Mouse (Mus musculus) midbrain, embryonic 13.5 days (tissue): ENCODE results near the gene Bicd2. TPM values are rescaled to one million over a fixed set of nuclear protein-coding genes. Genes with fewer than 3 reads are reported as not detected.

Source experiments
- ATAC-seq: fragments of 200-750 bp; cut with Nextera tagmentation; 2 replicates; pipeline ENCODE4 v1.8.0; 2017; ENCODE audit warnings: mild to moderate bottlenecking, moderate TSS enrichment, moderate library complexity
- H3K27ac ChIP-seq: fragments of 300-500 bp; sonication (generic); 2 replicates; pipeline ENCODE4 v1.5.1; 2015; ENCODE audit warnings: inconsistent platforms, mild to moderate bottlenecking, moderate library complexity
- H3K27me3 ChIP-seq: fragments of 300-500 bp; sonication (generic); 2 replicates; pipeline ENCODE4 v1.6.1; 2015; ENCODE audit warnings: mild to moderate bottlenecking, inconsistent platforms
- H3K36me3 ChIP-seq: fragments of 300-500 bp; sonication (generic); 2 replicates; pipeline ENCODE4 v1.6.1; 2015; ENCODE audit warnings: mild to moderate bottlenecking, inconsistent platforms
- H3K4me1 ChIP-seq: fragments of 300-500 bp; sonication (generic); replicated peaks from 2 replicates; pipeline ENCODE4 v1.6.1; 2015; ENCODE audit warnings: inconsistent platforms
- H3K4me2 ChIP-seq: fragments of 300-500 bp; sonication (generic); replicated peaks from 2 replicates; pipeline ENCODE4 v1.6.1; 2015; ENCODE audit warnings: moderate library complexity, mild to moderate bottlenecking, inconsistent platforms
- H3K4me3 ChIP-seq: fragments of 300-500 bp; sonication (generic); replicated peaks from 2 replicates; pipeline ENCODE4 v1.5.1; 2015; ENCODE audit warnings: mild to moderate bottlenecking, inconsistent platforms
- H3K9ac ChIP-seq: fragments of 300-500 bp; sonication (generic); replicated peaks from 2 replicates; pipeline ENCODE4 v1.6.1; 2015; ENCODE audit warnings: mild to moderate bottlenecking, inconsistent platforms
- H3K9me3 ChIP-seq: fragments of 300-500 bp; sonication (generic); 2 replicates; pipeline ENCODE4 v1.6.1; 2016; ENCODE audit warnings: mild to moderate bottlenecking, inconsistent platforms
- WGBS: fragments of 180-500 bp; shearing (Covaris S2); methylation state at CpG from one replicate; pipeline ENCODE4 v1.1.7; 2015; 5-methylcytosine and 5-hydroxymethylcytosine counted together
- polyA plus RNA-seq: library from polyadenylated mRNA; unstranded; fragments of >200 nt; fragmentation: Nextera tagmentation; extraction: Ambion mirVana; gene quantifications from 2 replicates; pipeline ENCODE4 v1.2.1, GENCODE M21; 2015

Bicd2 gene
- polyA plus RNA-seq, 1 experiment from 2014 or later: 26.6 TPM

GRCm38 (mm10) chr13:49430529-49430928, 89.1 kb downstream of the Bicd2 start:
- H3K9ac ChIP-seq: no peak overlapping the region
- H3K4me3 ChIP-seq: no peak overlapping the region
- WGBS: 85% methylated on average over 4 of the region's 4 CpGs
- H3K36me3 ChIP-seq: peaks cover 30% of the 10 kb centered on the region
- no peak overlapping the region for H3K27ac ChIP-seq
- H3K27me3 ChIP-seq: no peaks in the 10 kb centered on the region
- H3K4me1 ChIP-seq: peaks cover 14% of the 10 kb centered on the region
- no peaks in the 10 kb centered on the region for H3K9me3 ChIP-seq
- ATAC-seq: no peak
- H3K4me2 ChIP-seq: no peak overlapping the region

- no peak for ATAC-seq
- H3K4me1 ChIP-seq: peaks cover 5% of the 10 kb centered on the region
- no peak overlapping the region for H3K27ac ChIP-seq
- H3K27me3 ChIP-seq: no peaks in the 10 kb centered on the region
- peaks cover 53% of the 10 kb centered on the region for H3K36me3 ChIP-seq
- no peak overlapping the region for H3K4me2 ChIP-seq
- no peak overlapping the region for H3K4me3 ChIP-seq
- H3K9me3 ChIP-seq: no peaks in the 10 kb centered on the region
- WGBS: 91% methylated on average over 2 of the region's 2 CpGs
- no peak overlapping the region for H3K9ac ChIP-seq
These were observed 92.1 kb downstream of the Bicd2 start for GRCm38 (mm10) chr13:49433268-49434029.

GRCm38 (mm10) chr13:49435745-49436144, 94.4 kb downstream of the Bicd2 start:
- no peak for ATAC-seq
- WGBS: 96% methylated on average over 1 of the region's 1 CpGs
- Histone ChIP-seq H3K27ac (no peak overlapping the region), H3K4me3 (no peak overlapping the region), H3K4me2 (no peak overlapping the region), H3K27me3 (no peaks in the 10 kb centered on the region), H3K9me3 (no peaks in the 10 kb centered on the region), H3K4me1 (no peaks in the 10 kb centered on the region), H3K36me3 (peaks cover 53% of the 10 kb centered on the region), H3K9ac (no peak overlapping the region)

- no peak overlapping the region for H3K4me3 ChIP-seq
- WGBS: 78% methylated on average over 4 of the region's 4 CpGs
- H3K4me2 ChIP-seq: no peak overlapping the region
- ATAC-seq: no peak
- H3K9me3 ChIP-seq: no peaks in the 10 kb centered on the region
- no peaks in the 10 kb centered on the region for H3K27me3 ChIP-seq
- no peak overlapping the region for H3K27ac ChIP-seq
- H3K4me1 ChIP-seq: no peaks in the 10 kb centered on the region
- H3K9ac ChIP-seq: no peak overlapping the region
- peaks cover 53% of the 10 kb centered on the region for H3K36me3 ChIP-seq
These were observed 94.8 kb downstream of the Bicd2 start for GRCm38 (mm10) chr13:49436170-49436569.

Other genes with a start within 250 kb of the Bicd2 start
- 19.3 and 21.0 TPM in 2 replicates for gene Wnk2, start 193.6 kb upstream of the Bicd2 start, polyA plus RNA-seq
- 12.6 and 14.6 TPM in 2 replicates for gene Ninj1, start 154.1 kb upstream of the Bicd2 start, polyA plus RNA-seq
- 14.9 and 18.9 TPM in 2 replicates for gene Card19, start 125.5 kb upstream of the Bicd2 start, polyA plus RNA-seq
- 0.94 and 1.5 TPM in 2 replicates for gene Susd3, start 92.9 kb upstream of the Bicd2 start, polyA plus RNA-seq
- 1.8 TPM in 2 replicates for gene Fgd3, start 21.3 kb upstream of the Bicd2 start, polyA plus RNA-seq
- gene Ippk, start 79.7 kb downstream of the Bicd2 start, polyA plus RNA-seq: 14.2 and 14.9 TPM in 2 replicates
- 0.85 and 0.89 TPM in 2 replicates for gene Tes3-ps, start 151.7 kb downstream of the Bicd2 start, polyA plus RNA-seq
- gene Ecm2, start 163.2 kb downstream of the Bicd2 start, polyA plus RNA-seq: 1.8 and 2.1 TPM in 2 replicates
- gene Aspn, start 202.9 kb downstream of the Bicd2 start, polyA plus RNA-seq: 0.28 and 0.41 TPM in 2 replicates
- 0.40 and 0.43 TPM in 2 replicates for gene Omd, start 240.9 kb downstream of the Bicd2 start, polyA plus RNA-seq